Mouse (Mus musculus): Measurements from ENCODE around the gene Dlgap4.

The Dlgap4 gene

DNA sequence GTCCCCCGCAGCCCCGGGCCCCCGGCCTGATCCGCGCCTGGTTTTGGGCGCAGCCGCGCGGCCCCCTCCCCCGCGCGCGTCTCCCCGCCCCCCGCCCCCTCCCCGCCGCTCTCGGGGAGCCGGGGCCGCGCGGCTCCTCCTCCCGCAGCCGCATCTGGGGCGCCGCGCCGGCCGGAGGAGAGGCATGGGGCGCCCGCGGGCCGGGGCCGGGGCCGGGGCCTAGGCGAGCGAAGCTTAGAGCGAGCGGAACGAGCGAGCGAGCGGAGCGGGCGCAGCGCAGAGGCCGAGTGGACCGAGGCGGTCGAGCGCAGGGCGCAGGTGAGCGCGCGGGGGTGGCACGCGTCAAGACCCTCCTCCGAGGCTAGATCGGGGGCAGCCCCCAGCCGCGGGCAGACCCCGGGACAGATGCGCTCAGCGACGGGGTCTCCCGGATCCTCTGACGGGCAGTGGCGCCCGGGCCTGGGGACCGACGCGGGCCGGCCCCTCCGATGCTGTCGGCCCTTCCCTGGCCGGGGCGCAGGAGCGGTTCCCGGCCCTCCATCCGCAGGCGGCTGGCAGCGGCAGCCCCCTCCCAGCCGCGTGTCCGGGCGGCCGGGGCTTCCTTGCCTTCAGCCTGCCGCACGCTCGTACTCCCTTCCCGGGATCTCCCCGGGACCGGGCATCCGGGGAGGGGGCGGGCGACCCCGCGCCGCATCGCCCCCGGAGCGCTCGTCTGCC, at the start of gene Dlgap4:
Gene Dlgap4 (plus strand): TSS at position 165 of the 717 bp plus-strand sequence.
- DNase-seq = no peak

- no peak for DNase-seq
Observed at GRCm38 (mm10) chr2:156566512-156566911, 47.0 kb upstream of the Dlgap4 start.

DNA sequence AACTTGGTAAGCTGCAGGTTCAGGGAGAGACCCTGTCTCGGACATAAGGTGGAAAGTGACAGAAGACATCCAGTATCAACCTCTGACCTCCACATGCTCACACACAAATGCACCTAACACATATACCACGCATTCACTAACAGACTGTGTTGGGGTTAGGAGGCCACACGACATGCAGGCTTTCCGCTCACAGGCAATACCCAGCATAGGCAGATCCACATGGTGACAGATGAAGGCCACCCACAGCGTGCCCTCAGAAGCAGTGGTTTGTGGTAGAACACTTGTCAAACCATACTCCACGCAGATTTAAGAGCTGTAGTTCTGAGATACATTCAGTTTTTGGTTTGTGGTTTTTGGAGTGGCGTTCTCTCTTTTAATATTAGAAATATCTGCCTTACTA, 44.9 kb upstream of the Dlgap4 start:
- no peak for DNase-seq

DNA sequence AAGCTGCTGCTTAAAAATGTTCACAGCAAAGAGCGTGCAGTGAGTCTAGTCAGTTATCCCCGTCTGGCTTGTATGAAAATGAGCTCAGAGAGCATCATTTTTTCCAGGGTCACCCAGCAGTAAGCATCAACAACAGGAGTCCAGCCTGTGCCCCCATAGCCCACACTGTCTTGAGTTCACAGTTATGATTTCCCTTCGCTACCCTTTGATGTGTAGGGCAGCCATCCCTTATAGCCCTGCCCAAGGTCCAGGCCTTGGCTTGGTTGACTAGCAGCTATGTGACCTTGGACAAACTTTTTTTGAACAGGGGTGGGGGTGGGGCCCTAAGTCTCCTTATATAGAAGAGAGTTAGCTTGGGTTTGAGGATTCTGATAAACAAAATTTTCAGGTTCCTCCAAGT, 44.2 kb upstream of the Dlgap4 start:
- no peak for DNase-seq

DNA sequence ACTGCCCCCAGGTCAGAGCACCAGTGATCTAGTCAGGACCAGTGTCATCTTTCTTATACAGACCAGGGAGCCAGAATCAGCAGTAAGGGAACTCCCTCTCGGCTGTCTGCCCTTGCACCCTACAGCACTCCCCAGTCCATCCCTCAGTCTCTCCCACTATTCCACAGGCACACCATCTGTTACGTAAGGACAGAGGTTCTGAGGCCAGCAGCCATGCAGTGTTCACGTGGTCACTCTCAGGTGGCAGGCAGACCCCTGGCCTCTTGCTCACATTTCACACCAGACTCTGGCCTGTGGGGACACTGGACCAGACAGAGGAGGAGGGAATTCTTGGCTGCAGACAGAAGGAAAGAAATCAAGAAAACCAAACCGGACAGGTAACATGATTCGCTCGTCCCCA, 42.0 kb upstream of the Dlgap4 start:
- DNase-seq = no peak

DNA sequence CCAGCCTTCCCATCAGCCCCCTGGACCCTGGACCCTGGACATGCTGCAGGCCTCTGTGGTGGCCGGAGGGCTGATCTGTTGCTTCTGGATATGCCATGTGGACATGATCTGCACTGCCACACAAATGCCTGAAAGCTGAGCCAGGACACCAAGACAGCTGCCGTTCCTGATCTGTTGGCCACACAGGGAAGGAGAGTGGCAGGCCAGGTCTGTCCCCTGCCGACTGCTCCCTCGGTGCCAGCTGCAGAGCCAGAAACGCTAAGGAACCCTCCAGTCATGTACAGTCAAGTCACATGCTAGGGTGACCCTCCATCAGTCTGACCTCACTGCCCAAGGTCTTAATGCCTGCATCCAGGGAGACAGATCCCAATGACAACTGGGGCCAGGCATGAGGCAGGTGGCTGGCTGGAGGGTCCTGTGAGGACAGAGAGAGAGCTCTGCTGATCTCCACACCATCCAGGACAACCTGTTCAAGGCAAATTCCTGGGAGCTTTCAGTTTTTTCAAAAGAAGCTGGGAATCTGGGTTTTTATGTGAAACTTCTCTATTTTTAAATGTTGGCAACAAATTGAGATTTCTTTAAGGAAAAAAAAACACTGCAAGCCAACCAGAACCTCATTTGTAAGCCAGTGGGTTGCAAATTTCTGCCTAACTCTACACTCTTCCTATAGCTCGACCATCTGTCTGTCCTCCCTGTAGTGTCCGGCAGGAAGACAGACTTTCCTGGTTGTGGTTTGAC, 36.5 kb upstream of the Dlgap4 start:
- no peak for DNase-seq

DNA sequence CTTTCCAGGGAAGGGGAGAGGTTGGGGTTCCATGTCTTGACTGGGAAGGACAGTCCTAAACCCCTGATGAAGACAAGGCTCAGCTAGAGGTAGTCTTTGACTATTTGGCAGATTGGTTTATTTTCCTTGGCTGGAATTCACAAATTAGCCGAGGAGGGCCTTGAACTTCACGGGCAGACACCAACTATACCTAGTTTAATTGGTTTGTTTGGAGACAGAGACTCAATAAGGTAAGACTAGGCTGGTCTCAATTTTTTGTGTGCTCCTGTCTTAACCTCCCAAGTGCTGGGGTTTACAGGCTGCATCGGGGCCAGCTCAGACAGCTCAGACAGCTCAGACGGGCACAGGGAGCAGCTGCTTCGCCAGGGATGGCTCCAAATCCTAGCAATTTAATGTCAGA, 33.0 kb upstream of the Dlgap4 start:
- DNase-seq = no peak

- peak; percentile 8 for DNase-seq
Observed at GRCm38 (mm10) chr2:156581244-156581643, 32.3 kb upstream of the Dlgap4 start.

- no peak for DNase-seq
Observed at GRCm38 (mm10) chr2:156582887-156583286, 30.6 kb upstream of the Dlgap4 start.

- peak; percentile 9 for DNase-seq
Observed at GRCm38 (mm10) chr2:156584154-156584796, 29.2 kb upstream of the Dlgap4 start.

- DNase-seq = peak; percentile 57
Observed at GRCm38 (mm10) chr2:156584797-156585471, 28.6 kb upstream of the Dlgap4 start.

GRCm38 (mm10) chr2:156589481-156589880, 24.0 kb upstream of the Dlgap4 start:
- DNase-seq = no peak

- no peak for DNase-seq
Observed at GRCm38 (mm10) chr2:156594987-156595490, 18.5 kb upstream of the Dlgap4 start.

DNA sequence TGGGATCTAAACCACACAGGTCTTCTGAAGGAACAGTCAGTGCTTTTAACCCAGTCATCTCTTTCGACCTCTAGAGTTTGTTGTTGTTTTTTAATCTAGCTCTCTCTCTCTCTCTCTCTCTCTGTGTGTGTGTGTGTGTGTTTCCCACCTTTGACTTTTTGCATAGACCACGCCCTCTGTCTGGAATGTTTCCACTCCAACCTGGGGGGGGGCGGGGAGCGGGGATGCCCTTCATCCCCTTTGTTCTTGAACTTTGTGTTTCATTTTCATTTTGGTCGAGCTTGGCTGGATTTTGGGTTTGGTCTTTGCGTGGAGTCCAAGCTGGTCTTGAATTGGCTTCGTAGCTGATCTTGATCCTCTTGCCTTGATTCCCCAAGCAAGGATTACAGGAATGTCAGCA, 10.9 kb upstream of the Dlgap4 start:
- DNase-seq = no peak

DNA sequence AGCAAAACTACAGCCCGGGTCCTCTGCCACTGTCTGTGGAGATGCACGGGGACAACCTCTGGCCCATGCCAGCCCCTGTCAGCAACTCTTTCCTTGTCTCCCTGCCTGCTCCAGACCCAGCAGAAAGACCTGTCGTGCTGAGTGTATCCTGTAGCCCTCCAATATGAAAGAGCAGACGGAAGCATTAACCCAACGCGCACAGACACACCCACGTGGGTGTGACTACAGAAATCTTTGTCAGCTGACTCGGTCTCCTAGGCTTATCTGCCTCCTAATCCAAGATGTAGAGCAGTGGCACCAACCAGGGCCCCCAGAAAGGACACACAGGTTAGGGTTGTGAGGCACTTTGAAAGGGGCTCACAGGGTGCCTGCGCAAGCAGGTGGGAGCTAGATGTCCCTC, 9.8 kb upstream of the Dlgap4 start:
- DNase-seq = no peak

GRCm38 (mm10) chr2:156605144-156605543, 8.4 kb upstream of the Dlgap4 start:
- DNase-seq = no peak

GRCm38 (mm10) chr2:156605971-156606370, 7.5 kb upstream of the Dlgap4 start:
- no peak for DNase-seq

DNA sequence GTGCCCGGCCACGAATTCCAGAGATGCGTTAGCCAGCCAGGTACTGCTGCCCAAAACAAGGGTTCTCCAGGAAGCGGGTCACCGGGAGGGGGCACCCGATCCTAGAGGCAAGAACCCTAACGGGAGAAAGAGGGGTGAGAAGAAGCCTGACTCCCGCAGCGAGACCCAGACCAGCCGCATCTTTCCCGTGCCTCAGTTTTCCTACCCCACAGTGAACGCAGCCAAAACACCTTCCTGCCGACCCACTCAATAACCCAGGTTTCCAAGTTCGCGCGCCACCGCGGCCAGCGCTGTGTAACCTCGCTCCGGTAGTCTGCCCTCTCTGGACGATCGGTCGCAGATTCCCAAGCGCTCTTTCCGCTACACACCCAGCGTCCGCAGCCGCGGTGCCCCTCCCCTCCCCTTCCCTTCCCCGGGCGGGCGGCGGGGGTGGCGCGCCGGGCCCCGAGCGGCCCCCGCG, 394 bp upstream of the Dlgap4 start:
- DNase-seq = peak; percentile 35

GRCm38 (mm10) chr2:156614258-156614556, 702 bp downstream of the Dlgap4 start:
- no peak for DNase-seq

- no peak for DNase-seq
Observed at GRCm38 (mm10) chr2:156614661-156615654, 1.5 kb downstream of the Dlgap4 start.

DNA sequence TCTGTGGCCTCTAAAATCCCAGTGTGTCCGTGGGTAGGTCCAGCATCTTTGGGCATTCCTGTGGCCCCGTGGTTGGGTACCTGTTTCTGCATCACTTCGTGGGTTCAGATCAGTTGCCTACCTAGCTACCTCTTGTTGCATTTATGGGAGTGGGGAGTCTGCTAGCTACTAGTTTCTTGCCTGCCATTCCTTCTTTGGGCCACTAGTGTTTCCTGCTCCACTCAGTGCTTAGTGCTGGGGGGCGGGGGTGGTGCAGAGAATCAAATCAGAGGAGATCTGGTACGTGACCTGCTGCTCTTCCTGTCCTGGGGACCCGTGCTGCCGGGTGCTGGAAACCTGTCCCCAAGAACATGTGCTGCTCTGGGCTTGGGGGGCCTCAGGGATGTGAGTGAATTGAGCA, 3.0 kb downstream of the Dlgap4 start:
- DNase-seq = no peak

GRCm38 (mm10) chr2:156617536-156617935, 4.0 kb downstream of the Dlgap4 start:
- DNase-seq = peak; percentile 64
